Mouse (Mus musculus): Measurements from ENCODE around the gene Cebpb.

GRCm38 (mm10) chr2:167668426-167668825, 20.3 kb upstream of the Cebpb start:
- TF ChIP-seq GATA1 (IDR thresholded peaks at IDR 0.05; ENCODE audit: low read length) (no peak), TAL1 (IDR thresholded peaks at IDR 0.05; ENCODE audit: low read length) (no peak)

All from erythroblast, embryonic 14.5 days (primary cell).